Mouse (Mus musculus): Measurements from ENCODE around the gene Efcab6. TPM values are rescaled to one million over a fixed set of nuclear protein-coding genes. Genes with fewer than 3 reads are reported as not detected.
"Not testable (repeated sequence)": the region's sequence is repeated elsewhere in the genome, so short reads cannot be mapped to it uniquely, and the experiment has no call there.

The Efcab6 gene
- 0.02 TPM in 1 of 2 replicates, not detected in the other for polyA plus RNA-seq (2015; fragmentation: Nextera tagmentation; extraction: Ambion mirVana)

- Histone ChIP-seq H3K36me3 (ENCODE audit: control insufficient read depth, insufficient read depth) (no peaks in the 10 kb centered on the region), H3K9me3 (replicated peaks; ENCODE audit: control insufficient read depth, low read length) (no peaks in the 10 kb centered on the region), H3K27ac (ENCODE audit: low read length) (no peak within 1 kb of the TSS), H3K4me2 (ENCODE audit: low read depth, low read length) (no peak within 1 kb of the TSS), H3K27me3 (ENCODE audit: control insufficient read depth, insufficient read depth, low read depth, low read length) (peaks cover 27% of the 10 kb centered on the region), H3K9ac (ENCODE audit: low read depth, low read length) (no peak within 1 kb of the TSS), H3K4me3 (ENCODE audit: low read depth, low read length) (no peak within 1 kb of the TSS), H3K4me1 (ENCODE audit: control insufficient read depth, low read depth, low read length) (no peaks in the 10 kb centered on the region)
- no peak for ATAC-seq (ENCODE audit: low read depth)
- 8% methylated on average over 29 of the region's 29 CpGs for WGBS (ENCODE audit: insufficient replicate concordance)
Observed at GRCm38 (mm10) chr15:84065140-84065539, at the start of gene Efcab6. Gene Efcab6, minus strand, starts transcription at chr15:84065379.

- Histone ChIP-seq H3K27ac (ENCODE audit: low read length) (no peak overlapping the region), H3K4me2 (ENCODE audit: low read depth, low read length) (no peak overlapping the region), H3K4me1 (ENCODE audit: control insufficient read depth, low read depth, low read length) (no peaks in the 10 kb centered on the region), H3K4me3 (ENCODE audit: low read depth, low read length) (no peak overlapping the region), H3K9me3 (replicated peaks; ENCODE audit: control insufficient read depth, low read length) (no peaks in the 10 kb centered on the region), H3K36me3 (ENCODE audit: control insufficient read depth, insufficient read depth) (no peaks in the 10 kb centered on the region), H3K27me3 (ENCODE audit: control insufficient read depth, insufficient read depth, low read depth, low read length) (no peaks in the 10 kb centered on the region), H3K9ac (ENCODE audit: low read depth, low read length) (no peak overlapping the region)
- WGBS (ENCODE audit: insufficient replicate concordance) = 33% methylated on average over 6 of the region's 6 CpGs
- ATAC-seq (ENCODE audit: low read depth) = peak; percentile 41; the same call in 1 of the 2 replicates
Observed at GRCm38 (mm10) chr15:84113873-84114272, 48.7 kb upstream of the Efcab6 start.

DNA sequence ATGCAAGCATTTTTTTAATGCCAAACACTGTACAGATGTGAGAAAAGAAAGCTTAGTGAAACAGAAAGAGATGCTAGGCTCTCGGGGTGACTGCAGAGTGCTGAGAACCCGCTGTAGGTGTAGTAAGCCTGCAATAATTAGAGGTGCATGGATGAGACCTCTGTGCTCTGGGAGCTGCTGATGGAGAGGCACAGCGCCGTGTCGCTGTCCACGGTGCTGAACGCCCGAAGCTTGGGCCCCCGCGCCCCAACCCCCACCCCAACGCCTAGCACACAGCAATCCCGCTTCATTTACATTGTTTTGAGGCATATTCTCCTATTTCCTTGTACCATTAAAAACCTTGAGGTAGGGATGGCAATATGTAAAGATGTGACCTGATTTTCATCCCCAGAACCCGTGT lies 43.7 kb upstream of the Efcab6 start:
- H3K9me3 ChIP-seq (replicated peaks; ENCODE audit: control insufficient read depth, low read length) = no peaks in the 10 kb centered on the region
- no peaks in the 10 kb centered on the region for H3K36me3 ChIP-seq (ENCODE audit: control insufficient read depth, insufficient read depth)
- H3K4me2 ChIP-seq (ENCODE audit: low read depth, low read length) = no peak overlapping the region
- peaks cover 22% of the 10 kb centered on the region for H3K27me3 ChIP-seq (ENCODE audit: control insufficient read depth, insufficient read depth, low read depth, low read length)
- no peak overlapping the region for H3K27ac ChIP-seq (ENCODE audit: low read length)
- H3K4me1 ChIP-seq (ENCODE audit: control insufficient read depth, low read depth, low read length) = no peaks in the 10 kb centered on the region; the same call in none of the 2 replicates
- ATAC-seq (ENCODE audit: low read depth) = no peak
- no peak overlapping the region for H3K4me3 ChIP-seq (ENCODE audit: low read depth, low read length)
- WGBS (ENCODE audit: insufficient replicate concordance) = 6% methylated on average over 13 of the region's 13 CpGs
- no peak overlapping the region for H3K9ac ChIP-seq (ENCODE audit: low read depth, low read length)

DNA sequence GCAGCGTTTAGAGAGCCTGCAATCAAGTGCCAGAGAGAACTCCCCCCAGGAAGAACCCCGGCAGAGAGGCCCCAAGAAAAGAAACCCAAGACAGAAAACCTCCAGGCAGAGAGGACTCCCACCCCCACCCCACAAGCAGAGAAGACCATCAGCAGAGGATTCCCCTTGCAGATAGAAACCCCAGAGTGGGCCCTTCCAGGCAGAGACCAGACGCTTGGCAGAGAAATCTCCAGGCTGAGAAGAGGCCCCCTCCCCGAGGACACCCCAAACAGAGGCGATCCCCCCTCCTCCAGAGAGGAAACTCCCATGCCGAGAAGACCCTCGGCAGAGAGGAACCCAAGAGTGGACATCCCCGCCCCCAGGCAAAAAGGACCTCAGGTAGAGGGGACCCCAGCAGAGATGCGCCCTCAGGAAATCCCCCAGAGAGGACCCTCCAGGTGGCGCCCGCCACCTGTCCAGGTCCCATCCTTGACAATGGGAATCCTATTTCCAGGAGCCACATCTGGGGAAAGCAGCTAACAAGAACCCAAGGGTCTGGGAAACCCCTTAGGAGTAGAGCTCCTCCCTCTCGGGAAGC lies 40.8 kb upstream of the Efcab6 start:
- H3K27me3 ChIP-seq (ENCODE audit: control insufficient read depth, insufficient read depth, low read depth, low read length) = peaks cover 22% of the 10 kb centered on the region
- no peaks in the 10 kb centered on the region; the same call in none of the 2 replicates for H3K4me1 ChIP-seq (ENCODE audit: control insufficient read depth, low read depth, low read length)
- H3K4me3 ChIP-seq (ENCODE audit: low read depth, low read length) = no peak overlapping the region
- H3K36me3 ChIP-seq (ENCODE audit: control insufficient read depth, insufficient read depth) = no peaks in the 10 kb centered on the region
- 6% methylated on average over 12 of the region's 12 CpGs for whole genome bisulfite sequencing (ENCODE audit: insufficient replicate concordance)
- no peak overlapping the region for H3K27ac ChIP-seq (ENCODE audit: low read length)
- peak overlapping the region; percentile 51 for H3K4me2 ChIP-seq (ENCODE audit: low read depth, low read length)
- H3K9ac ChIP-seq (ENCODE audit: low read depth, low read length) = no peak overlapping the region
- no peak for ATAC-seq (ENCODE audit: low read depth)
- H3K9me3 ChIP-seq (replicated peaks; ENCODE audit: control insufficient read depth, low read length) = no peaks in the 10 kb centered on the region

DNA sequence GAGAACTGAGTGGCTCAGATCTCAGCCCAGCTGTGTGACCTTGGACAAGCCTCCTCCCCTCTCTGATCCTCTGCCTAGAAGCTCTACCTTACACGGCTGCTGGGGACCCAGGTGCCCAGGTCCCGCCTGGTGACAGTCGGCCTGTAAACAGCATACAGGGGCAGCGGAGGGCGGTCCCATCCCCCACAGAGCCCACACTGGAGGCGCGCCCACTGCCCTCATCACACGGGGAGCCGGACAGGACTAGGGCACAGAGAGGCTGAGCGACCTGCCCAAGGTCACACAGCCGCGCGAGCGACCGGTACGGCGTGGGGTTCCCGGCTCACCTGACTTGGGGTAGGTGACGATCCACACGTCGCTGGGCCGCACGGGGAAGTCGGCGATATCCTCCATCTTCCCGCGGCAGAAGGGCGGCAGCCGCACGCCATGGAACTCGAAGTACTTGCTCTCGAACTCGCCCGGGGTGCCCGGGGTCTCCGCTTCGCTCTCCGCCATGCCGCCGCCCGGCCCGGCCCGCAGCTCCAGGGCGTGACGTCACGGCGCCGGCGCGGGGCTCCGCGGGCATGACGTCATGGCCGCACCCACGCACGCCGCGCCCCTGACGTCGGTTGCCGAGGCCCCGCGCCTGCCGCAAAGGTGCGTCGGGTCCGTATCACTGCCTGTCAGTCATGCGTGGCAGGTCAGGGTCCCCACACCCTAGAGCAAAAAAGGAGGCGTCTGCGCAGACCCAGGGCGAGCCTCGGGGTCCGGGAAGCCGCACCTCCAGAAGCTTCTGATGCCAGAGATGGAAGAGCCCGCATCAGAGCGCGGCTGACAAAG lies 40.1 kb upstream of the Efcab6 start, which contains the start of gene Sult4a1:
Gene Sult4a1 (minus strand): TSS at position 650 of the 819 bp plus-strand sequence.
- Histone ChIP-seq H3K4me3 (ENCODE audit: low read depth, low read length) (peak within 1 kb of the TSS; percentile 40), H3K27ac (ENCODE audit: low read length) (no peak within 1 kb of the TSS), H3K36me3 (ENCODE audit: control insufficient read depth, insufficient read depth) (no peaks in the 10 kb centered on the region), H3K27me3 (ENCODE audit: control insufficient read depth, insufficient read depth, low read depth, low read length) (peaks cover 22% of the 10 kb centered on the region), H3K4me1 (ENCODE audit: control insufficient read depth, low read depth, low read length) (no peaks in the 10 kb centered on the region; the same call in none of the 2 replicates), H3K9me3 (replicated peaks; ENCODE audit: control insufficient read depth, low read length) (no peaks in the 10 kb centered on the region), H3K4me2 (ENCODE audit: low read depth, low read length) (peak within 1 kb of the TSS; percentile 51), H3K9ac (ENCODE audit: low read depth, low read length) (no peak within 1 kb of the TSS)
- WGBS (ENCODE audit: insufficient replicate concordance) = 2% methylated on average over 77 of the region's 77 CpGs
- ATAC-seq (ENCODE audit: low read depth) = no peak

- Histone ChIP-seq H3K36me3 (ENCODE audit: control insufficient read depth, insufficient read depth) (no peaks in the 10 kb centered on the region), H3K27ac (ENCODE audit: low read length) (no peak overlapping the region), H3K9me3 (replicated peaks; ENCODE audit: control insufficient read depth, low read length) (no peaks in the 10 kb centered on the region), H3K4me2 (ENCODE audit: low read depth, low read length) (no peak overlapping the region), H3K27me3 (ENCODE audit: control insufficient read depth, insufficient read depth, low read depth, low read length) (peaks cover 22% of the 10 kb centered on the region), H3K4me3 (ENCODE audit: low read depth, low read length) (no peak overlapping the region), H3K9ac (ENCODE audit: low read depth, low read length) (no peak overlapping the region), H3K4me1 (ENCODE audit: control insufficient read depth, low read depth, low read length) (no peaks in the 10 kb centered on the region; the same call in none of the 2 replicates)
- 51% methylated on average over 7 of the region's 7 CpGs for WGBS (ENCODE audit: insufficient replicate concordance)
- no peak for ATAC-seq (ENCODE audit: low read depth)
Observed at GRCm38 (mm10) chr15:84104626-84105025, 39.4 kb upstream of the Efcab6 start.

GRCm38 (mm10) chr15:84097536-84097935 lies 32.4 kb upstream of the Efcab6 start:
- ATAC-seq (ENCODE audit: low read depth) = not testable (repeated sequence)

GRCm38 (mm10) chr15:84096051-84096450 lies 30.9 kb upstream of the Efcab6 start:
- Histone ChIP-seq H3K27me3 (ENCODE audit: control insufficient read depth, insufficient read depth, low read depth, low read length) (no peaks in the 10 kb centered on the region), H3K9me3 (replicated peaks; ENCODE audit: control insufficient read depth, low read length) (no peaks in the 10 kb centered on the region), H3K27ac (ENCODE audit: low read length) (no peak overlapping the region), H3K4me2 (ENCODE audit: low read depth, low read length) (no peak overlapping the region), H3K4me3 (ENCODE audit: low read depth, low read length) (no peak overlapping the region), H3K36me3 (ENCODE audit: control insufficient read depth, insufficient read depth) (no peaks in the 10 kb centered on the region), H3K9ac (ENCODE audit: low read depth, low read length) (no peak overlapping the region), H3K4me1 (ENCODE audit: control insufficient read depth, low read depth, low read length) (no peaks in the 10 kb centered on the region)
- no peak for ATAC-seq (ENCODE audit: low read depth)
- WGBS (ENCODE audit: insufficient replicate concordance) = 48% methylated on average over 8 of the region's 8 CpGs

More at GRCm38 (mm10) chr15:84097536-84097935, 32.4 kb upstream of the Efcab6 start:
- H3K4me1 ChIP-seq (ENCODE audit: control insufficient read depth, low read depth, low read length); H3K27ac ChIP-seq (ENCODE audit: low read length); H3K4me3 ChIP-seq (ENCODE audit: low read depth, low read length); H3K9ac ChIP-seq (ENCODE audit: low read depth, low read length); H3K9me3 ChIP-seq (replicated peaks; ENCODE audit: control insufficient read depth, low read length); H3K36me3 ChIP-seq (ENCODE audit: control insufficient read depth, insufficient read depth); H3K4me2 ChIP-seq (ENCODE audit: low read depth, low read length); H3K27me3 ChIP-seq (ENCODE audit: control insufficient read depth, insufficient read depth, low read depth, low read length): not testable (repeated sequence)
- WGBS (ENCODE audit: insufficient replicate concordance) = 64% methylated on average over 15 of the region's 15 CpGs

DNA sequence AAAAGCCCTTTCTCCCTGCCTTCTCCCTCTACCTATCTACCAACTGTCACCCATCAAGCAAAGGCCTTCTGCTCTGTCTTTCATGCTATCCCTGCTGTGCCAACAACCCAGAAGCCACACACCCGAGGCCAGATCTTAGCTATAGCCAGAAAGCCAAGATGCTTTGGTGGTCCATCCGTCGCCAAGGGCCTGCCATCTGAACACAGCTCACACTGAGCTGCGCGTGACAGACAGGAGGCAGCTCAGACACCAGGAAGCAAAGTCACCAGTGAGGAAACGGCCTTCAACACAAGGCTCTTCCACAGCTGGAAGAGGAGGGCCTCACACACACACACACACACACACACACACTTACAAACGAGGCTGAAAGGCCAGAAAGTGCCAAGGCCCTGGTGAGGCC lies 29.7 kb upstream of the Efcab6 start:
- Histone ChIP-seq H3K4me3 (ENCODE audit: low read depth, low read length) (no peak overlapping the region), H3K4me1 (ENCODE audit: control insufficient read depth, low read depth, low read length) (no peaks in the 10 kb centered on the region), H3K27ac (ENCODE audit: low read length) (no peak overlapping the region), H3K27me3 (ENCODE audit: control insufficient read depth, insufficient read depth, low read depth, low read length) (no peaks in the 10 kb centered on the region), H3K4me2 (ENCODE audit: low read depth, low read length) (no peak overlapping the region), H3K36me3 (ENCODE audit: control insufficient read depth, insufficient read depth) (no peaks in the 10 kb centered on the region), H3K9ac (ENCODE audit: low read depth, low read length) (no peak overlapping the region), H3K9me3 (replicated peaks; ENCODE audit: control insufficient read depth, low read length) (no peaks in the 10 kb centered on the region)
- 46% methylated on average over 7 of the region's 7 CpGs for WGBS (ENCODE audit: insufficient replicate concordance)
- no peak for ATAC-seq (ENCODE audit: low read depth)
